21 mouse cellular contexts compared by ENCODE assay signal in genomic region chr5:131524900-131525465, GRCm38 (mm10).
DNase-seq lines count a peak whose midpoint lies in the region; ATAC-seq lines count a peak whose summit lies in the region.
"Had no signal": no experiment of that assay in that cellular context is flagged by ENCODE, and none has a peak within 500 bp of the region (broad histone marks: within the 10 kb centered on the region; RNA-seq: fewer than 3 reads in every experiment).

No protein-coding gene starts in this region.

- H3K4me2 ChIP-seq in embryonic facial prominence, embryonic 11.5 days (ENCODE audit: low read depth, low read length), result no peak overlapping the region
- no peak overlapping the region for H3K4me2 ChIP-seq in forebrain, embryonic 16.5 days (ENCODE audit: low read length)
- H3K4me2 ChIP-seq in forebrain, embryonic 11.5 days (ENCODE audit: low read depth, low read length, severe bottlenecking), result no peak overlapping the region
- no peak overlapping the region for H3K4me2 ChIP-seq in stomach, embryonic 15.5 days
- H3K4me2 ChIP-seq: embryonic facial prominence, embryonic 15.5 days; heart, embryonic 13.5 days; hindbrain, embryonic 15.5 days had no signal

- no peaks in the 10 kb centered on the region for H3K9me3 ChIP-seq in embryonic facial prominence, embryonic 11.5 days (replicated peaks; ENCODE audit: control insufficient read depth, low read length)
- H3K9me3 ChIP-seq in embryonic facial prominence, embryonic 10.5 days, result no peaks in the 10 kb centered on the region
- H3K9me3 ChIP-seq in forebrain, embryonic 16.5 days (ENCODE audit: control insufficient read depth, low read length), result no peaks in the 10 kb centered on the region
- no peaks in the 10 kb centered on the region for H3K9me3 ChIP-seq in forebrain, embryonic 11.5 days (ENCODE audit: control insufficient read depth, low read length)
- no peaks in the 10 kb centered on the region for H3K9me3 ChIP-seq in stomach, embryonic 15.5 days
- H3K9me3 ChIP-seq in midbrain, embryonic 10.5 days (replicated peaks), result no peaks in the 10 kb centered on the region
- H3K9me3 ChIP-seq: embryonic facial prominence, embryonic 15.5 days; heart, embryonic 13.5 days; hindbrain, embryonic 15.5 days had no signal

- H3K4me3 ChIP-seq in embryonic facial prominence, embryonic 11.5 days (ENCODE audit: low read depth, low read length), result no peak overlapping the region
- H3K4me3 ChIP-seq in embryonic facial prominence, embryonic 10.5 days, result no peak overlapping the region
- H3K4me3 ChIP-seq in forebrain, embryonic 16.5 days (replicated peaks; ENCODE audit: low read length), result no peak overlapping the region
- no peak overlapping the region for H3K4me3 ChIP-seq in forebrain, embryonic 11.5 days (ENCODE audit: low read depth, low read length)
- H3K4me3 ChIP-seq in stomach, embryonic 15.5 days (replicated peaks), result no peak overlapping the region
- no peak overlapping the region for H3K4me3 ChIP-seq in midbrain, embryonic 10.5 days
- H3K4me3 ChIP-seq: embryonic facial prominence, embryonic 15.5 days; heart, embryonic 13.5 days; hindbrain, embryonic 15.5 days had no signal

- H3K27me3 ChIP-seq in embryonic facial prominence, embryonic 11.5 days (ENCODE audit: control insufficient read depth, insufficient read depth, low read length), result no peaks in the 10 kb centered on the region
- H3K27me3 ChIP-seq in embryonic facial prominence, embryonic 10.5 days (replicated peaks; ENCODE audit: low read depth, poor library complexity, severe bottlenecking), result no peaks in the 10 kb centered on the region
- H3K27me3 ChIP-seq in forebrain, embryonic 16.5 days (replicated peaks; ENCODE audit: control insufficient read depth, insufficient read depth, low read length), result no peaks in the 10 kb centered on the region
- H3K27me3 ChIP-seq in forebrain, embryonic 11.5 days (ENCODE audit: control insufficient read depth, insufficient read depth, low read length), result no peaks in the 10 kb centered on the region
- H3K27me3 ChIP-seq in stomach, embryonic 15.5 days (replicated peaks), result no peaks in the 10 kb centered on the region
- peaks cover 14% of the 10 kb centered on the region; the same call in 1 of the 2 replicates for H3K27me3 ChIP-seq in midbrain, embryonic 10.5 days (ENCODE audit: low read depth, poor library complexity, severe bottlenecking)
- H3K27me3 ChIP-seq: embryonic facial prominence, embryonic 15.5 days; hindbrain, embryonic 15.5 days had no signal

- 0 out of 2 replicates have a peak, but pooled peaks have one; percentile 45 for ATAC-seq in embryonic facial prominence, embryonic 11.5 days (replicated peaks; ENCODE audit: insufficient number of reproducible peaks, low FRiP score, low TSS enrichment, low read depth)
- ATAC-seq in forebrain, embryonic 16.5 days, result peak; percentile 33; the same call in 1 of the 2 replicates
- ATAC-seq in forebrain, embryonic 11.5 days (replicated peaks; ENCODE audit: low FRiP score), result no peak
- peak; percentile 45; the same call in 1 of the 2 replicates for ATAC-seq in stomach, embryonic 15.5 days (ENCODE audit: insufficient read depth, low FRiP score, low read depth)
- ATAC-seq: CD4-positive, CD25-positive, alpha-beta regulatory T cell, adult 4 months had no signal

- peaks cover 3% of the 10 kb centered on the region for H3K36me3 ChIP-seq in embryonic facial prominence, embryonic 11.5 days (replicated peaks; ENCODE audit: control insufficient read depth, insufficient read depth, low read depth, low read length)
- peaks cover 54% of the 10 kb centered on the region for H3K36me3 ChIP-seq in embryonic facial prominence, embryonic 10.5 days (replicated peaks)
- no peaks in the 10 kb centered on the region for H3K36me3 ChIP-seq in forebrain, embryonic 16.5 days (ENCODE audit: control insufficient read depth, insufficient read depth)
- no peaks in the 10 kb centered on the region for H3K36me3 ChIP-seq in forebrain, embryonic 11.5 days (ENCODE audit: control insufficient read depth, insufficient read depth, low read length)
- no peaks in the 10 kb centered on the region for H3K36me3 ChIP-seq in stomach, embryonic 15.5 days
- peaks cover 21% of the 10 kb centered on the region for H3K36me3 ChIP-seq in midbrain, embryonic 10.5 days
- H3K36me3 ChIP-seq: G1E; hindbrain, embryonic 15.5 days had no signal

- no peak overlapping the region for H3K27ac ChIP-seq in embryonic facial prominence, embryonic 11.5 days (replicated peaks; ENCODE audit: low read depth, low read length)
- no peak overlapping the region for H3K27ac ChIP-seq in embryonic facial prominence, embryonic 10.5 days (replicated peaks)
- H3K27ac ChIP-seq in forebrain, embryonic 16.5 days (ENCODE audit: low read length), result no peak overlapping the region
- H3K27ac ChIP-seq in forebrain, embryonic 11.5 days (ENCODE audit: low read depth, low read length), result no peak overlapping the region
- H3K27ac ChIP-seq in stomach, embryonic 15.5 days, result no peak overlapping the region
- H3K27ac ChIP-seq in midbrain, embryonic 10.5 days (replicated peaks), result no peak overlapping the region
- H3K27ac ChIP-seq: embryonic facial prominence, embryonic 15.5 days; heart, embryonic 13.5 days; hindbrain, embryonic 15.5 days had no signal

- peaks cover 7% of the 10 kb centered on the region; the same call in 1 of the 2 replicates for H3K4me1 ChIP-seq in embryonic facial prominence, embryonic 11.5 days (ENCODE audit: control insufficient read depth, insufficient read depth, low read length)
- H3K4me1 ChIP-seq in embryonic facial prominence, embryonic 10.5 days, result peaks cover 78% of the 10 kb centered on the region
- peaks cover 50% of the 10 kb centered on the region for H3K4me1 ChIP-seq in forebrain, embryonic 16.5 days (replicated peaks; ENCODE audit: control insufficient read depth, insufficient read depth, low read length)
- peaks cover 31% of the 10 kb centered on the region for H3K4me1 ChIP-seq in forebrain, embryonic 11.5 days (replicated peaks; ENCODE audit: control insufficient read depth, insufficient read depth, low read length)
- H3K4me1 ChIP-seq in stomach, embryonic 15.5 days, result 0 out of 2 replicates have a peak, but pooled peaks cover 3% of the 10 kb centered on the region
- H3K4me1 ChIP-seq in midbrain, embryonic 10.5 days, result peaks cover 73% of the 10 kb centered on the region

- DNase-seq in embryonic facial prominence, embryonic 11.5 days (ENCODE audit: low spot score), result no peak
- DNase-seq in embryonic facial prominence, embryonic 10.5 days (ENCODE audit: low spot score), result no peak
- no peak for DNase-seq in forebrain, embryonic 11.5 days (ENCODE audit: low spot score)
- no peak for DNase-seq in midbrain, embryonic 10.5 days (ENCODE audit: low spot score)
- DNase-seq in urinary bladder, adult 2 months (ENCODE audit: low spot score), result no peak
- DNase-seq: adrenal gland, adult 8-10 months; adrenal gland, postnatal 36 days; B cell, adult 2 months; cerebellum, adult 11 months; cerebellum, adult 9-10 months; cerebellum, postnatal 36 days; gastrocnemius, postnatal 36 days; heart, adult 11 months; heart, postnatal 36 days had no signal

- WGBS in embryonic facial prominence, embryonic 11.5 days, result 44% methylated on average over 12 of the region's 12 CpGs
- WGBS in embryonic facial prominence, embryonic 10.5 days, result 54% methylated on average over 12 of the region's 12 CpGs
- WGBS in forebrain, embryonic 16.5 days, result 24% methylated on average over 12 of the region's 12 CpGs
- 62% methylated on average over 12 of the region's 12 CpGs for WGBS in forebrain, embryonic 11.5 days
- 52% methylated on average over 12 of the region's 12 CpGs for WGBS in stomach, embryonic 15.5 days
- WGBS in midbrain, embryonic 10.5 days, result 80% methylated on average over 12 of the region's 12 CpGs

- H3K9ac ChIP-seq in embryonic facial prominence, embryonic 11.5 days (replicated peaks; ENCODE audit: low read length), result no peak overlapping the region
- H3K9ac ChIP-seq in forebrain, embryonic 16.5 days (replicated peaks; ENCODE audit: low read depth, low read length), result no peak overlapping the region
- no peak overlapping the region for H3K9ac ChIP-seq in forebrain, embryonic 11.5 days (ENCODE audit: low read length)
- H3K9ac ChIP-seq in stomach, embryonic 15.5 days, result no peak overlapping the region
- H3K9ac ChIP-seq: embryonic facial prominence, embryonic 15.5 days; heart, embryonic 13.5 days; hindbrain, embryonic 15.5 days had no signal
